Mouse (Mus musculus) lung, embryonic 14.5 days (tissue): Measurements from ENCODE around the gene Asgr2. TPM values are rescaled to one million over a fixed set of nuclear protein-coding genes. Genes with fewer than 3 reads are reported as not detected.
A peak's percentile ranks its signal among the peaks of the same experiment; 100 is the strongest.

ENCODE experiments used
- ATAC-seq: fragments of 200-750 bp; cut with Nextera tagmentation; 2 replicates; pipeline ENCODE4 v1.8.0; 2017; ENCODE audit warnings: mild to moderate bottlenecking, moderate TSS enrichment, moderate library complexity; ENCODE audit not compliant: insufficient read depth
- DNase-seq: peaks from one replicate; pipeline ENCODE4 v3.0.0-alpha.2; 2015
- H3K27ac ChIP-seq: fragments of 300-500 bp; sonication (generic); 2 replicates; pipeline ENCODE4 v1.5.1; 2014; ENCODE audit warnings: low read depth, mild to moderate bottlenecking, moderate library complexity
- H3K27me3 ChIP-seq: fragments of 300-500 bp; sonication (generic); 2 replicates; pipeline ENCODE4 v1.6.1; 2014; ENCODE audit warnings: low read length, control low read depth; ENCODE audit not compliant: insufficient read depth
- H3K36me3 ChIP-seq: fragments of 300-500 bp; sonication (generic); 2 replicates; pipeline ENCODE4 v1.6.1; 2014; ENCODE audit warnings: control low read depth; ENCODE audit not compliant: insufficient read depth
- H3K4me1 ChIP-seq: fragments of 300-500 bp; sonication (generic); 2 replicates; pipeline ENCODE4 v1.6.1; 2014; ENCODE audit warnings: antibody characterized with exemption, control low read depth; ENCODE audit not compliant: insufficient read depth
- H3K4me2 ChIP-seq: fragments of 300-500 bp; sonication (generic); 2 replicates; pipeline ENCODE4 v1.6.1; 2014; ENCODE audit warnings: mild to moderate bottlenecking
- H3K4me3 ChIP-seq: fragments of 300-500 bp; sonication (generic); 2 replicates; pipeline ENCODE4 v1.5.1; 2014; ENCODE audit warnings: low read depth, low read length
- H3K9ac ChIP-seq: fragments of 300-500 bp; sonication (generic); 2 replicates; pipeline ENCODE4 v1.6.1; 2014
- H3K9me3 ChIP-seq: fragments of 300-500 bp; sonication (generic); 2 replicates; pipeline ENCODE4 v1.6.1; 2016; ENCODE audit warnings: low read depth, low read length, control low read depth
- CTCF ChIP-seq: IDR thresholded peaks from 2 replicates; pipeline ENCODE4 v1.5.1; 2016; ENCODE audit warnings: antibody characterized with exemption, low read depth
- whole genome bisulfite sequencing: fragments of 180-500 bp; shearing (Covaris S2); extraction: QIAGEN DNeasy Blood & Tissue Kit; methylation state at CpG from one replicate; pipeline ENCODE4 v1.1.7; 2014; 5-methylcytosine and 5-hydroxymethylcytosine counted together
- polyA plus RNA-seq: library from polyadenylated mRNA; unstranded; fragments of >200 nt; fragmentation: Nextera tagmentation; extraction: Ambion mirVana; gene quantifications from 2 replicates; pipeline ENCODE4 v1.2.1, GENCODE M21; 2014

The Asgr2 gene
- polyA plus RNA-seq, 1 experiment from 2014 or later: 0.47 TPM

DNA sequence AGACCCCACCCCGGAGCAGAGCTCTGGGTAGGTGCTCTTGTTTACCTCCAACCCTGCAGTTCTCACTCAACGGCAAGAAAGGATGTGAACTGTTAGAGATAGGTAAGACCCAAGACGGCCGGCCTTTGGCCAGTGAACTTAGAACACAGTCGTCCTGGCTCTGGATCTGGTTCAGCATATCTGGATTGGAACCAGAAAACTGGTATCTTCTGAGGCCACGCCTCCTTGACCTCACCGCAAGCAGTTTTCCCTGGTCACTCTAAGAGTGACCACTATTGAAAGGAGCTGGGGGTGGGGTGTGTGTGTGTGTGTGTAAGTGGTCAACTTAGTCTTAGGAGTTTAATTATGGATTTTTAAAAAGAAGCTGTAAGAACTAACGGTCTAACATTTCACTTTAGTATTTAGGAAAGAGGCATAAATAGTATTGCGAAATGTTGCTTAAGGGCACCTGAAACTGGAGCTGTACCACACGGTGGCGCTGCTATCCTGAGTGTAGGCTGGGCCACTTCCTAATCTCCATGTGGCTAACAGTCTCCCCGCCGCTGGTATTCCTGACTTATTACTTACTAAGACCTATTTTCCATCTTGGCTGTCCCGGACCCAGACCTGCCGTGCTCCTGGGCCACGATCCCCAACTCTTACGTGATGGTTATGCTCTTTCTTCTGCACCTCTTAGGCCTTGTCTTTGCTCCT, 17.9 kb upstream of the Asgr2 start:
- Histone ChIP-seq H3K27me3 (no peaks in the 10 kb centered on the region), H3K27ac (no peak overlapping the region), H3K9me3 (no peaks in the 10 kb centered on the region), H3K9ac (no peak overlapping the region), H3K4me3 (no peak overlapping the region), H3K36me3 (no peaks in the 10 kb centered on the region), H3K4me1 (no peaks in the 10 kb centered on the region), H3K4me2 (no peak overlapping the region)
- 33% methylated on average over 17 of the region's 17 CpGs for WGBS
- peak; percentile 96 for TF ChIP-seq CTCF
- DNase-seq: peak; percentile 96
- ATAC-seq: no peak

GRCm38 (mm10) chr11:70075581-70075980, 16.9 kb upstream of the Asgr2 start:
- no peak overlapping the region for H3K27ac ChIP-seq
- no peaks in the 10 kb centered on the region for H3K27me3 ChIP-seq
- no peak for TF ChIP-seq CTCF
- H3K9me3 ChIP-seq: no peaks in the 10 kb centered on the region
- H3K4me3 ChIP-seq: no peak overlapping the region
- ATAC-seq (no peak), DNase-seq (no peak)
- no peaks in the 10 kb centered on the region for H3K4me1 ChIP-seq
- H3K9ac ChIP-seq: no peak overlapping the region
- WGBS: 58% methylated on average over 6 of the region's 6 CpGs
- H3K36me3 ChIP-seq: no peaks in the 10 kb centered on the region
- no peak overlapping the region for H3K4me2 ChIP-seq

DNA sequence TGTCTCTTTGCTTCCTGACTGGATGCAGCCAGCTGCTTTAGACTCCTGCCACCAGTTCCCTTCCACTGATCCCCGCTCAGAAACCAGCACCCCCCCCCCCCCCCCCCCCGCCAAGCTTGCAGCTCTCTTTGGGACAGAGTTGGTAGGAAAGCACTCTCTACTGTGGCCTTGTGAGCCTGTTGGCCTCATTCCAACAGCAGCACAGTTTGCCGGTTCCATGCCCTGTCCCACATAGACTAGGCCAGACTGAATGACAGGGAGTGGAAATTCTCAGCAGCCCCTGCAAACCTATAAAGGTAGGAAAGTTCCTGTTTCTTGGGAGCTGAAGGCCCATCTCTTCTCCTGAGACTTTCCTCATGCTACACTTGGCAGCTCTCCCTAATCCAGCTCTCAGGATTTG, 15.0 kb upstream of the Asgr2 start:
- 32% methylated on average over 2 of the region's 3 CpGs for WGBS
- no peak for TF ChIP-seq CTCF

DNA sequence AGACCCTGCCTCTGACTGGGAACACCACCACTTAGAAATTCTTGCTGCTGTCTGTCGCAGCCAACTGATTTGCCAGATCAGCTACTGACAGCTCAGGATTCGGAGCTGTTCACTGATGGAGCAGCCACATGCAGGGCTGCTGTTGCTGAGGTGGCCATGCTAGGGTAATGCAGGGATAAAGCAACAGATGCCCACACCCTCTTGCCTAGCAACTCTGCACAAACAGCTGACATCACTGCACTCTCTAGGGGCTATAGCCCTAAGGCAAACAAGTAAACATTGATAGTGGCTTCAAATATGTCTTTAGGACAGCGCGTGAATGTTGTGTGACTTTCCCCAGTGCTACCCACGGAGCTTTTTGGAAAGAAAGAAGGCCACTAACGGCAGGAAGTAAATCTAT, 13.3 kb upstream of the Asgr2 start:
- ATAC-seq (no peak), DNase-seq (no peak)
- 46% methylated on average over 6 of the region's 6 CpGs for WGBS
- Histone ChIP-seq H3K4me2 (no peak overlapping the region), H3K4me3 (no peak overlapping the region), H3K9ac (no peak overlapping the region), H3K27ac (no peak overlapping the region), H3K27me3 (no peaks in the 10 kb centered on the region), H3K9me3 (no peaks in the 10 kb centered on the region), H3K4me1 (no peaks in the 10 kb centered on the region), H3K36me3 (no peaks in the 10 kb centered on the region)
- no peak for TF ChIP-seq CTCF

More for the DNA sequence above, 15.0 kb upstream of the Asgr2 start:
- Histone ChIP-seq H3K27me3 (no peaks in the 10 kb centered on the region), H3K36me3 (no peaks in the 10 kb centered on the region), H3K9ac (no peak overlapping the region), H3K4me1 (no peaks in the 10 kb centered on the region), H3K9me3 (no peaks in the 10 kb centered on the region), H3K27ac (no peak overlapping the region), H3K4me3 (no peak overlapping the region), H3K4me2 (no peak overlapping the region)
- peak; percentile 40 for DNase-seq
- no peak for ATAC-seq

GRCm38 (mm10) chr11:70079928-70080327, 12.5 kb upstream of the Asgr2 start:
- no peak overlapping the region for H3K4me2 ChIP-seq
- WGBS: 72% methylated on average over 7 of the region's 7 CpGs
- H3K36me3 ChIP-seq: no peaks in the 10 kb centered on the region
- H3K4me1 ChIP-seq: no peaks in the 10 kb centered on the region
- H3K9me3 ChIP-seq: no peaks in the 10 kb centered on the region
- no peak overlapping the region for H3K27ac ChIP-seq
- H3K4me3 ChIP-seq: no peak overlapping the region
- DNase-seq (peak; percentile 34), ATAC-seq (no peak)
- no peaks in the 10 kb centered on the region for H3K27me3 ChIP-seq
- TF ChIP-seq CTCF: no peak
- no peak overlapping the region for H3K9ac ChIP-seq

GRCm38 (mm10) chr11:70080803-70081590, 11.4 kb upstream of the Asgr2 start:
- Histone ChIP-seq H3K4me1 (no peaks in the 10 kb centered on the region), H3K9ac (no peak overlapping the region), H3K4me3 (no peak overlapping the region), H3K4me2 (no peak overlapping the region), H3K36me3 (no peaks in the 10 kb centered on the region), H3K27me3 (no peaks in the 10 kb centered on the region), H3K9me3 (no peaks in the 10 kb centered on the region), H3K27ac (no peak overlapping the region)
- DNase-seq: no peak
- TF ChIP-seq CTCF: no peak
- ATAC-seq: no peak
- 78% methylated on average over 15 of the region's 15 CpGs for WGBS

DNA sequence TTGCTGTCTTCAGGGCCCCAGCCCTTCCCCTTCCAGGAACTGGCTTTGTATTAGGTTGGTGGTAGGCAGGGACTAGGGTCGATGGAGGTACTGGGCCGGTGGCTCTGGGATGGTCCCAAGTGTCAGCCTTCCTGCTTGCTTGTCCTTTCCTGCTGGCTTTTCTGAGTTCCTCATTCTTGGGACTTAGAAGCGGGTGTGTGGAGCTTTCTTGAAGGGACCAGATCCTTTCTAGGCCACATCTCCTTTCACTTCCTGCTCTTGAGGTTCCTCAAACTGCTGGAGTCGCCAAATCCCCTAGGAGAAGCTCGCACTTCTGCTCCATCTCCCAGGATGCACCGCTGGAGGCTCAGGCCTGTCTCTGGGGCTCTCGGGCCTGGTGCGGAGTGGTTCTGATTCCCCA, 7.9 kb upstream of the Asgr2 start:
- Histone ChIP-seq H3K4me1 (no peaks in the 10 kb centered on the region), H3K27me3 (no peaks in the 10 kb centered on the region), H3K4me2 (no peak overlapping the region), H3K9ac (no peak overlapping the region), H3K4me3 (no peak overlapping the region), H3K9me3 (no peaks in the 10 kb centered on the region), H3K27ac (no peak overlapping the region), H3K36me3 (no peaks in the 10 kb centered on the region)
- TF ChIP-seq CTCF: no peak
- WGBS: 78% methylated on average over 8 of the region's 8 CpGs
- DNase-seq: no peak
- ATAC-seq: no peak
